Mouse (Mus musculus) testis, adult 2 months (tissue): Measurements from ENCODE around the gene Ttc28.

Source experiments
- CTCF ChIP-seq: fragments of 200-500 bp; IDR thresholded peaks from 2 replicates; pipeline ENCODE4 v1.5.1; 2012; ENCODE audit warnings: low read depth, mild to moderate bottlenecking, inconsistent platforms, low read length, moderate library complexity; ENCODE audit not compliant: control insufficient read depth, insufficient read depth, insufficient replicate concordance
- POLR2A ChIP-seq: fragments of 200-500 bp; IDR thresholded peaks from 2 replicates; pipeline ENCODE4 v1.6.1; 2012; ENCODE audit warnings: low read depth, mild to moderate bottlenecking, inconsistent platforms, low read length, moderate library complexity; ENCODE audit not compliant: control insufficient read depth

DNA sequence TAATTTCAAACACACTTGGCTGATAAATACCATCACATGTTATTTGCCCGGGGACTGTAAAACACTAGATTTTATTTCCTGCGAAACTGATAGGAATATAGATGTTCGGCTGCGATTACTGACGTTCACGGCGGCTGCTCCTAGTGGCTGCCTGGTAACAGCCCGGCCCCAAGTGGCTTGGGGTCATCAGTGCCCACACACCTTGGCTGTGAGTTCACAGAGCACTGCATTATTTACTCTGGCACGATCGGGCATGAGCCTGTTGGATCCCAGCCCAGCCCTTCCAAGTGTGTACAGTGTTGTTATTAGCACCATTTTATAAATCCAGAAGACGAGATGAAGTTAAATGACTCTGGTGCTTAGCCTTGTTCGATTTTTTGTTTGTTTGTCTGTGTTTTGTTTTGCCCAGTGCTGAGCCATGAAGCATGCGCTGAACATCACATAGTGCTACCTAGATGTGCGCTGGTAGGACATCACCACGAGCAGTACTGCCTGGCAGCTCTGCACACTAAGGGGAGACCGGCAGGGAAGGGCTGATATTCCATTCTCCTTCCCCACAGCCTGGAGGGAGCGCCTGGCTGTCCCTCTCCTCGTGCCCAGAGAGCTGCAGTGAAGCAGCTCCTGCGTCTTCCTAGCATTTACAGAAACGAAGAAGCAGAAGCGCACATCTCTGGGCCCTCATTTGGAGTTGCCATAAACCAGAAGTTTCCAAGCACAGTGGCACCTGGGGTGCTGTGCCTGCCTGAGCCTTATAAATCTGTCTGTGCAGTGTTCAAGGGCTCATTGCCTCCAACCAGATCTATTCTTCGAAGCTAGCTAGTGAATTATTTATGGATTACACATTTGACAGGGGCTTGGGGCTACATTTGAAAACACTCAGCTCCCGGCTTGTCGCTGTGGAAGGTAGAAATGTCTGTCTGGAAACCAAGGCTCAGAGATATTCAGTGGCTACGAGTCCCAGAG lies 300.8 kb downstream of the Ttc28 start:
- TF ChIP-seq POLR2A (no peak), CTCF (no peak)
